In the genomic region with DNA sequence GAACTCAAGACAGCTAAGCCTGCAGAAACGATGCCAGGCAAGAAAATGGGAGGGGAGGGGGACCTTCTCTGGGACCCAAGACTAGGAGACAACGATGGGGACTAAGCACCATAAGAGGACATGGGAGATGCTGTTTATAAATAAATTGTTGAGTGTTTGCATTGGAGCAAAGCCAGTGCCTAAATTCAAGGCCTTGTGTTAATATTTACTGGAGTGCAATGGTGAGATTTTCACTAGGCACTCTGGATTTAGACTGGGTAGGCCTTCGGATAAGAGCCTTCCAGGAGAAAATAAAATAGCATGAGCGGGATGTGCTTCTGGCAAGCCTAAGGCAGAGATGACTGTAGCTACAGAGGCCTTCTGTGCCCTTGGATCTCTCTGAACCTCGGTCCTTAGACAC, we compare ENCODE assay signal across 29 mouse cellular contexts. TPM values are rescaled to one million over a fixed set of nuclear protein-coding genes. Genes with fewer than 3 reads are reported as not detected.
DNase-seq lines count a peak whose midpoint lies in the region; ATAC-seq and TF ChIP-seq lines count a peak whose summit lies in the region.
"Had no signal": no experiment of that assay in that cellular context is flagged by ENCODE, and none has a peak within 500 bp of the region (broad histone marks: within the 10 kb centered on the region; RNA-seq: fewer than 3 reads in every experiment).

No protein-coding gene starts in this region.

- no peak for TF ChIP-seq CTCF in lung, embryonic 14.5 days (IDR thresholded peaks at IDR 0.05; ENCODE audit: low read depth)
- no peak for TF ChIP-seq CTCF in lung, postnatal 0 days (IDR thresholded peaks at IDR 0.05)
- TF ChIP-seq CTCF in lung, adult 2 months (IDR thresholded peaks at IDR 0.05; ENCODE audit: insufficient read depth, low read length): no peak

- H3K9me3 ChIP-seq in lung, embryonic 14.5 days (ENCODE audit: low read depth, low read length): no peaks in the 10 kb centered on the region
- no peaks in the 10 kb centered on the region for H3K9me3 ChIP-seq in lung, postnatal 0 days (ENCODE audit: low read length)
- H3K9me3 ChIP-seq: embryonic facial prominence, embryonic 10.5 days; embryonic facial prominence, embryonic 13.5 days; forebrain, embryonic 12.5 days; forebrain, embryonic 15.5 days; heart, embryonic 12.5 days; heart, embryonic 15.5 days; hindbrain, embryonic 10.5 days had no signal

- peak; percentile 56 for DNase-seq in lung, embryonic 14.5 days
- no peak for DNase-seq in lung, adult 18-20 months
- DNase-seq in lung, postnatal 0 days (ENCODE audit: low spot score): no peak
- DNase-seq in lung, adult 2 months: no peak
- DNase-seq in lung, postnatal 10 days: peak; percentile 49
- DNase-seq in lung, postnatal 4 days: peak; percentile 17 to 36
- no peak for DNase-seq in layer of hippocampus, adult 9-11 months
- DNase-seq in left cerebral cortex, adult 11 months (ENCODE audit: low spot score): no peak
- DNase-seq: adrenal gland, adult 8-10 months; adrenal gland, postnatal 25 days; cerebellum, adult 11-12 months; cerebellum, adult 8-10 months; cerebellum, postnatal 10 days; cerebellum, postnatal 36 days; embryo, embryonic 11 days; gastrocnemius, postnatal 25 days; heart, adult 18-20 months; heart, postnatal 10 days; heart, postnatal 36 days had no signal

- no peaks in the 10 kb centered on the region for H3K4me1 ChIP-seq in lung, embryonic 14.5 days (ENCODE audit: insufficient read depth)
- no peaks in the 10 kb centered on the region for H3K4me1 ChIP-seq in lung, postnatal 0 days (ENCODE audit: insufficient read depth, low read depth, low read length)
- no peaks in the 10 kb centered on the region for H3K4me1 ChIP-seq in lung, adult 2 months (ENCODE audit: control insufficient read depth, insufficient read depth, low read length)
- H3K4me1 ChIP-seq: embryonic facial prominence, embryonic 10.5 days; forebrain, embryonic 12.5 days; forebrain, embryonic 15.5 days; heart, embryonic 12.5 days; hindbrain, embryonic 10.5 days had no signal

- ATAC-seq in lung, embryonic 14.5 days (ENCODE audit: insufficient read depth): peak; percentile 31; the same call in 1 of the 2 replicates
- ATAC-seq in lung, postnatal 0 days: peak; percentile 21
- ATAC-seq: activated CD4-positive, CD25-positive, alpha-beta regulatory T cell, adult 4 months; CD4-positive, CD25-positive, alpha-beta regulatory T cell, adult 4 months; forebrain, embryonic 15.5 days had no signal

- TF ChIP-seq POLR2A in lung, adult 2 months (IDR thresholded peaks at IDR 0.05; ENCODE audit: borderline replicate concordance, extremely low read depth, low read depth, low read length): no peak

- no peaks in the 10 kb centered on the region for H3K36me3 ChIP-seq in lung, embryonic 14.5 days (ENCODE audit: insufficient read depth)
- H3K36me3 ChIP-seq in lung, postnatal 0 days (ENCODE audit: insufficient read depth, low read length): no peaks in the 10 kb centered on the region
- H3K36me3 ChIP-seq: embryonic facial prominence, embryonic 10.5 days; embryonic facial prominence, embryonic 13.5 days; forebrain, embryonic 12.5 days; forebrain, embryonic 15.5 days; heart, embryonic 15.5 days; hindbrain, embryonic 10.5 days had no signal

- no peak overlapping the region for H3K27ac ChIP-seq in lung, embryonic 14.5 days (ENCODE audit: low read depth)
- no peak overlapping the region for H3K27ac ChIP-seq in lung, postnatal 0 days (ENCODE audit: low read length)
- H3K27ac ChIP-seq: embryonic facial prominence, embryonic 10.5 days; embryonic facial prominence, embryonic 13.5 days; forebrain, embryonic 12.5 days; forebrain, embryonic 15.5 days; heart, embryonic 15.5 days; hindbrain, embryonic 10.5 days had no signal

- 64% methylated on average over 5 of the region's 5 CpGs for WGBS in lung, embryonic 14.5 days
- 62% methylated on average over 5 of the region's 5 CpGs for WGBS in lung, postnatal 0 days
- WGBS in lung, adult 2 months: 53% methylated on average over 5 of the region's 5 CpGs

- no peak overlapping the region for H3K9ac ChIP-seq in lung, embryonic 14.5 days
- no peak overlapping the region for H3K9ac ChIP-seq in lung, postnatal 0 days (replicated peaks; ENCODE audit: low read depth)
- H3K9ac ChIP-seq: embryonic facial prominence, embryonic 13.5 days; forebrain, embryonic 12.5 days; forebrain, embryonic 15.5 days; heart, embryonic 12.5 days; heart, embryonic 15.5 days had no signal

- no peak for TF ChIP-seq EP300 in lung, postnatal 0 days (IDR thresholded peaks at IDR 0.05)

- H3K4me2 ChIP-seq in lung, embryonic 14.5 days: no peak overlapping the region
- H3K4me2 ChIP-seq in lung, postnatal 0 days (replicated peaks; ENCODE audit: low read depth, low read length): no peak overlapping the region
- H3K4me2 ChIP-seq: embryonic facial prominence, embryonic 13.5 days; forebrain, embryonic 12.5 days; forebrain, embryonic 15.5 days; heart, embryonic 12.5 days; heart, embryonic 15.5 days had no signal

- H3K4me3 ChIP-seq in lung, embryonic 14.5 days (ENCODE audit: low read depth, low read length): no peak overlapping the region
- H3K4me3 ChIP-seq in lung, postnatal 0 days (ENCODE audit: low read depth, low read length): no peak overlapping the region
- H3K4me3 ChIP-seq in lung, adult 2 months (replicated peaks; ENCODE audit: extremely low read depth, low read depth, low read length): no peak overlapping the region
- H3K4me3 ChIP-seq: embryonic facial prominence, embryonic 10.5 days; embryonic facial prominence, embryonic 13.5 days; erythroblast, embryonic 14.5 days; forebrain, embryonic 12.5 days; forebrain, embryonic 15.5 days; heart, embryonic 12.5 days; heart, embryonic 15.5 days; hindbrain, embryonic 10.5 days had no signal

- no peaks in the 10 kb centered on the region for H3K27me3 ChIP-seq in lung, embryonic 14.5 days (ENCODE audit: insufficient read depth, low read length)
- no peaks in the 10 kb centered on the region for H3K27me3 ChIP-seq in lung, postnatal 0 days (replicated peaks; ENCODE audit: insufficient read depth, low read length)
- H3K27me3 ChIP-seq: embryonic facial prominence, embryonic 13.5 days; forebrain, embryonic 12.5 days; forebrain, embryonic 15.5 days; heart, embryonic 12.5 days; heart, embryonic 15.5 days had no signal

RNA-seq across cellular contexts. Expression of a gene that starts 49.4 kb away (rescaled TPM):
- 31.7 and 37.1 TPM in 2 replicates for polyA plus RNA-seq in lung, embryonic 14.5 days (2014; fragmentation: Nextera tagmentation; extraction: Ambion mirVana)
- 64.9 and 69.3 TPM in 2 replicates for polyA plus RNA-seq in lung, postnatal 0 days (2015; fragmentation: Nextera tagmentation; extraction: Ambion mirVana)
- 11.9 and 13.6 TPM in 2 replicates for polyA plus RNA-seq in lung, adult 2 months (2012; rRNA removed)
- polyA plus RNA-seq: activated CD4-positive, CD25-positive, alpha-beta regulatory T cell, adult 4 months; CD4-positive, CD25-positive, alpha-beta regulatory T cell, adult 4 months; erythroblast, embryonic 14.5 days had no signal

Comparison
In these comparisons a context has a peak if more than half of its experiments do, and no peak if none do; other contexts are left out.
1. DNase-seq: peak in lung, embryonic 14.5 days (single experiment), lung, postnatal 10 days (single experiment) and lung, postnatal 4 days (2 of 2); none in lung, adult 18-20 months (0 of 2), lung, postnatal 0 days (single experiment), lung, adult 2 months (single experiment), layer of hippocampus, adult 9-11 months (single experiment) and left cerebral cortex, adult 11 months (single experiment).